Mouse (Mus musculus): ENCODE results near the gene Wbp1. TPM values are rescaled to one million over a fixed set of nuclear protein-coding genes. Genes with fewer than 3 reads are reported as not detected.

Gene Wbp1
- polyA plus RNA-seq, 1 experiment from 2014 or later = 79.6 TPM

GRCm38 (mm10) chr6:83122961-83123360 is 1.6 kb upstream of the Wbp1 start:
- Histone ChIP-seq H3K36me3 (peaks cover 13% of the 10 kb centered on the region), H3K4me2 (replicated peaks) (peak overlapping the region; percentile 98), H3K9me3 (no peaks in the 10 kb centered on the region), H3K4me3 (replicated peaks) (0 out of 2 replicates have a peak overlapping the region, but pooled peaks have one; percentile 4), H3K27me3 (replicated peaks) (no peaks in the 10 kb centered on the region), H3K9ac (no peak overlapping the region), H3K4me1 (replicated peaks) (peaks cover 40% of the 10 kb centered on the region), H3K27ac (no peak overlapping the region)
- no peak for ATAC-seq
- 87% methylated on average over 5 of the region's 5 CpGs for WGBS

DNA sequence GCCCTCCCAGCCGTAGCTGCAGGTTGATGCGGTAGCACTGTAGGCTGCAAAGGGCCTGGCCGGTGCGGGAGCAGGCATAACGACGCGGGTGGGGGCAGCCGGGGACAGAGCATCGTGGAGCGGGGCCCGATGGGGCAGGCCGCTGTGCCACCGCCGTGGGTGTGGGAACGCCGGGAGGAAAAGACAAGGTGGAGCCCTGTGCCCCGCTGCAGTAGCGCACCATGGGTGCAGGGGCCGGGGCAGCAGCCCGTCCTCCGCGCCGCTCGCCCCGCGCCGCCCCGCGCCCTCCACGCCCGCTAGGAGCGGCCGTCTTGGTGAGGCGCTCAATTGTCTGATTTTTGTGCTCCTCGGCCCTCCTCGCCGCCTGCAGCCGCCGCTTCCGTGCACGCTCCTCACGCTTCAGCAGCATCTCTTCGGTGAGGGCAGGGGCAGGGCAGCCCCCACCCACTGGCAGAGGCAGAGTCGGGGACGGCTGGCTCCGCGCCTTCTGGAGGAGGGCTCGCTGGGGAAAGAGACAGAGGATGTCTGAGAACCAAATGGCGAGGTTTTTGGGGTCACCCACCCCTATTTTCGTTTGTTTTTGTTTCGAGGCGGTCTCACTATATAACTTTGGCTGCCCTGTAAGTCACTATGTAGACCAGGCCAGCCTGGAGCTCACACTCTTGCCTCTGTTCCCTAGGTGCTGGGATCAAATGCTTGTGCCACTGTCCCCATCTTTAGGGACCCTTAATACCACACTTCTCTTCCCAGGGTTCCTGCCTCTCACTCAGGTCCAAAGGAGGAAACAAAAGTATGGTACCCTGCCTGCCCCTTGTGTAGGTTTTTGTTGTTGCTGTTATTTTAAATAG is 728 bp upstream of the Wbp1 start:
- Histone ChIP-seq H3K4me3 (replicated peaks) (peak overlapping the region; percentile 65), H3K36me3 (peaks cover 19% of the 10 kb centered on the region), H3K27me3 (replicated peaks) (no peaks in the 10 kb centered on the region), H3K4me2 (replicated peaks) (peak overlapping the region; percentile 98), H3K9me3 (no peaks in the 10 kb centered on the region), H3K27ac (peak overlapping the region; percentile 97), H3K9ac (peak overlapping the region; percentile 91), H3K4me1 (replicated peaks) (peaks cover 42% of the 10 kb centered on the region)
- under 1% methylated on average over 52 of the region's 52 CpGs for WGBS
- peak; percentile 53 for ATAC-seq

DNA sequence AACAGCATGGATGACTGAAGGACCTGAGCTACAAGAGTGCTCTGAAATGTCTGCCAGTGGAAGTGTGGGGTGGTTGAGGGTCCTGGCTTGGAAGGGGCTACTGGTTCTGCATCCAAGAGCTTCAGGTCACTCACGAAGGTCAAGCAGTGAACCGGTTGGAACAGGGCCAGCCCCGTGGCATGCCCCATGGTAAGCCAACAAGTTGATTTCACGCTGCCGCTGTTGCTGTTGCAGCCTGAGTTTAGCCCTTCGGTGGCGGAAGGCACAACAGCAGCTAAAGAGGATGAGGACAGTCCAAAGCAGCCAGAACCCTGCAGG is 1.7 kb downstream of the Wbp1 start:
- Histone ChIP-seq H3K27ac (0 out of 2 replicates have a peak overlapping the region, but pooled peaks have one; percentile 95), H3K9ac (0 out of 2 replicates have a peak overlapping the region, but pooled peaks have one; percentile 5), H3K4me2 (replicated peaks) (peak overlapping the region; percentile 98), H3K4me1 (replicated peaks) (peaks cover 54% of the 10 kb centered on the region), H3K4me3 (replicated peaks) (no peak overlapping the region), H3K9me3 (no peaks in the 10 kb centered on the region), H3K27me3 (replicated peaks) (no peaks in the 10 kb centered on the region), H3K36me3 (peaks cover 22% of the 10 kb centered on the region)
- ATAC-seq = no peak
- 81% methylated on average over 7 of the region's 7 CpGs for WGBS

DNA sequence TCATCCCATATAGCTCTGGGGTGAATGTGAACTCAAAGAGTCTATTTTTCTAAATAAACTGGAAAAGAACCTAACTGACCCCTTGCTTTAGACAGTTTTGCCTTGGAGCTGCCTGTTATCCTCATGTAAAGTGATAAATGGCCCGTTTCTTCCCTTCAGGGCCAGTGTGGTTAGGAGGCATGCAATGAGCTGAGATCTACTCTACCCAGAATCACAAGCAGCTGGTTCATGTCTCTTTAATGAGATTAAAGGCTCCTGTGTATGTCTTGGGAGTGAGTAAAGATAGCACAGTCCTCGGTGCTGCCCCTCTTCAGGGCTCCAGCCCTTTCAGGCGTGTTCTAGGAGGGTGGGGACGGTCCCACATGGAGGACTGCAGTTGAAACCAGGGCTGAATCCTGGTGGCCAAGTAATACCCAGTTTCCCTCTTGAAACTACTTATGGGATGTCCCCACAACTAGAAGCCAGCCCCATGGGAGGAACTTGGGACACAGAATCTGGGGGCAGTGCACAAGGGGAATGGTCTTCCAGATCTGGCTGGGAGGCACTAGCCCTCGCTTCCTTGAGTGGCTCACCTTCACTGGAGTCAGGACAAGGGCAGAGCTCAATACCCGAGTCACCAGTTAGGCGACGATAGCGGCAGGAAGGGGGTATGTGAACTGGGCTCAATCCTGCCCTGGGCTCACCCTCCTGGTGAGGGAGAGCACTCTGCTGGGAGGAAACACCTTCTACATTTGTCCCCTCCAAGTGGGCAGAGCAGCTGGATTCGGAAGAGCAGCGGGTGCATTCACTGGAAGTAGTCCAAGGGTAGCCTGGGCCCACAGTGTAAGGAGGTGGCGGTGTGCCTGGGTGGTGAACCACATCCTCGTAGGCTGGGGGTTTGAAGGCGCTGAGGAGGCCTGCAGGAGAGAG is 2.3 kb downstream of the Wbp1 start:
- peaks cover 22% of the 10 kb centered on the region for H3K36me3 ChIP-seq
- H3K4me1 ChIP-seq (replicated peaks) = peaks cover 48% of the 10 kb centered on the region

DNA sequence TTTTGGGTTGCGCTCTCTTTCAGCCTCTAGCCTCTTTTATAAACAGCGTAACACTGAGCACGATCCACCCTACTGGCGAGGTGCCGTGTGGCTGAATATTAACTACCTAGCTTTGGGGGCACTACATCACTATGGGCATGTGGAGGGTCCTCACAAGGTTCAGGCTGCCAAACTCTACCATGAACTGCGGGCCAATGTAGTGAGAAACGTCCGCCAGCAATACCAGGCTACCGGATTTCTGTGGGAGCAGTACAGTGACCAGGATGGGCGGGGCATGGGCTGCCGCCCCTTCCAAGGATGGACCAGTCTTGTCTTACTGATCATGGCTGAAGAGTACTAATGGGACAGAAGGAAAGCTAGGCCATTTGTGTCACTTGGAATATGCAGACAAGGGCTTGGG is 3.0 kb downstream of the Wbp1 start:
- Histone ChIP-seq H3K4me3 (replicated peaks) (no peak overlapping the region), H3K4me2 (replicated peaks) (no peak overlapping the region), H3K9ac (no peak overlapping the region), H3K36me3 (peaks cover 22% of the 10 kb centered on the region), H3K27ac (no peak overlapping the region), H3K4me1 (replicated peaks) (peaks cover 48% of the 10 kb centered on the region), H3K27me3 (replicated peaks) (no peaks in the 10 kb centered on the region), H3K9me3 (no peaks in the 10 kb centered on the region)
- no peak for ATAC-seq
- 80% methylated on average over 11 of the region's 11 CpGs for WGBS

More for the DNA sequence above, 2.3 kb downstream of the Wbp1 start:
- Histone ChIP-seq H3K9ac (peak overlapping the region; percentile 5; the same call in 1 of the 2 replicates), H3K9me3 (no peaks in the 10 kb centered on the region), H3K4me3 (replicated peaks) (no peak overlapping the region), H3K27ac (no peak overlapping the region), H3K4me2 (replicated peaks) (peak overlapping the region; percentile 98; the same call in 1 of the 2 replicates), H3K27me3 (replicated peaks) (no peaks in the 10 kb centered on the region)
- WGBS = 80% methylated on average over 14 of the region's 14 CpGs
- ATAC-seq = no peak

DNA sequence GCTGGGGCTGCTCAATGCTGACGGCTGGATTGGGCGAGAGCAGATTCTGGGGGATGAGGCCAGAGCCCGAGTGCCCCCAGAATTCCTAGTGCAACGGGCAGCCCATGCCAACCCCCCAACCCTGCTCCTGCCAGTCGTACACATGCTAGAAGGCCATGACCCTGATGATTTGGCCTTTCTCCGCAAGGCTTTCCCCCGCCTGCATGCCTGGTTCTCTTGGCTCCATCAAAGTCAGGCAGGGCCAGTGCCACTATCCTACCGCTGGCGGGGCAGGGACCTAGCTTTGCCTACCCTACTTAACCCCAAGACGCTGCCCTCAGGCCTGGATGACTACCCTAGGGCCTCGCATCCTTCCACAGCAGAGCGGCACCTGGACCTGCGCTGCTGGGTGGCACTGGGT is 3.7 kb downstream of the Wbp1 start:
- no peaks in the 10 kb centered on the region for H3K9me3 ChIP-seq
- no peak overlapping the region for H3K27ac ChIP-seq
- peaks cover 43% of the 10 kb centered on the region for H3K4me1 ChIP-seq (replicated peaks)
- H3K9ac ChIP-seq = no peak overlapping the region
- ATAC-seq = no peak
- 90% methylated on average over 13 of the region's 13 CpGs for WGBS
- no peak overlapping the region for H3K4me2 ChIP-seq (replicated peaks)
- H3K27me3 ChIP-seq (replicated peaks) = no peaks in the 10 kb centered on the region
- peaks cover 22% of the 10 kb centered on the region for H3K36me3 ChIP-seq
- H3K4me3 ChIP-seq (replicated peaks) = no peak overlapping the region

DNA sequence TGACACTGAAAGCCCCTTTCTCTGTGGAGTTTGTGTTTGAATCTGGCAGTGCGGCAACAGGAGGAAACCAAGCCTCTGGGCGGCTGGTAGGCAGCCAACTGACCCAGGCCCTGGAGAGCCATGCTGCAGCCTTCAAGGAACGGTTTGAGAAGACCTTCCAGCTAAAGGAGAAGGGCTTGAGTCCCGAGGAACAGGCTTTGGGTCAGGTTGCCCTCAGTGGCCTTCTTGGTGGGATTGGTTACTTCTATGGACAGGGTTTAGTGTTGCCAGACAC is 4.3 kb downstream of the Wbp1 start:
- peaks cover 22% of the 10 kb centered on the region for H3K36me3 ChIP-seq
- peaks cover 37% of the 10 kb centered on the region for H3K4me1 ChIP-seq (replicated peaks)
- H3K27me3 ChIP-seq (replicated peaks) = no peaks in the 10 kb centered on the region
- H3K27ac ChIP-seq = 0 out of 2 replicates have a peak overlapping the region, but pooled peaks have one; percentile 6
- 81% methylated on average over 4 of the region's 4 CpGs for WGBS
- no peak overlapping the region for H3K9ac ChIP-seq
- no peaks in the 10 kb centered on the region for H3K9me3 ChIP-seq
- ATAC-seq = no peak
- peak overlapping the region; percentile 95; the same call in 1 of the 2 replicates for H3K4me3 ChIP-seq (replicated peaks)
- H3K4me2 ChIP-seq (replicated peaks) = peak overlapping the region; percentile 89; the same call in 1 of the 2 replicates

GRCm38 (mm10) chr6:83116373-83117164 is 4.8 kb downstream of the Wbp1 start:
- WGBS = 71% methylated on average over 11 of the region's 11 CpGs
- Histone ChIP-seq H3K9me3 (no peaks in the 10 kb centered on the region), H3K27me3 (replicated peaks) (no peaks in the 10 kb centered on the region), H3K4me1 (replicated peaks) (peaks cover 33% of the 10 kb centered on the region), H3K4me3 (replicated peaks) (peak overlapping the region; percentile 95), H3K9ac (peak overlapping the region; percentile 95), H3K36me3 (peaks cover 22% of the 10 kb centered on the region), H3K27ac (0 out of 2 replicates have a peak overlapping the region, but pooled peaks have one; percentile 6), H3K4me2 (replicated peaks) (peak overlapping the region; percentile 89)
- no peak for ATAC-seq

- H3K4me2 ChIP-seq (replicated peaks) = peak overlapping the region; percentile 89
- peak; percentile 77 for ATAC-seq
- no peaks in the 10 kb centered on the region for H3K27me3 ChIP-seq (replicated peaks)
- H3K4me1 ChIP-seq (replicated peaks) = peaks cover 33% of the 10 kb centered on the region
- no peaks in the 10 kb centered on the region for H3K9me3 ChIP-seq
- H3K27ac ChIP-seq = peak overlapping the region; percentile 80
- H3K9ac ChIP-seq = peak overlapping the region; percentile 95
- H3K4me3 ChIP-seq (replicated peaks) = peak overlapping the region; percentile 95
- under 1% methylated on average over 47 of the region's 48 CpGs for WGBS
- peaks cover 22% of the 10 kb centered on the region for H3K36me3 ChIP-seq
Observed at GRCm38 (mm10) chr6:83115682-83116372, 5.5 kb downstream of the Wbp1 start.

DNA sequence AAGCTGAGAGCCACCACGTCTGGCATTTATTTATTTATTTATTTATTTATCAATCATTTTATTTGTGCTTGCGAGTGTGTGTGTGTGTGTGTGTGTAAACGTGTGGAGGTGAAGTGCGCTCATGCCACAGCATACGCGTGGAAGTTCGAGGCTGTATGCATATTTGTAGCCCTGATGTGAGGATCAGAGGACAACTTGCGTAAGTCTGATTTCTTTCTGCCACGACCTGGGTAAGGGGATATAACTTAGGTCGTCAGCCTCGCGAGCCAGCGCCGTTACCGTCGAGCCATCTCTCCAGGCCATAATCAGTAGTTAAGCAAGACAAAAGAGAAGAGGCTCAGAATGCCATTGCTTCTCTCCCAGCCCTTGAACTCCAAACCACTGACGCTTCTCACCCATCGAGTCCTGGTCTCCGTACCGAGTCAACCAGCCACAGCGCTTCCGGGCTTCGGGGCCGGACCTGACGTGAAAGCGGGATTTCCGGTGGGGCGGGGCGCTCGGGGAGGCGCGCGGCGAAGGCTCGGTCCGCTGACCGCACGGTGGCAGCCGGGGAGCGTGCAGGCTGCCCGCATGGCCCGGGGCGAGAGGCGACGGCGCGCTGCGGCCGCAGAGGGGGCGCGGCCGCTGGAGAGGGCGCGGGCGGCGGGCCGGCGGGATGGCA is 6.2 kb downstream of the Wbp1 start, which contains the start of gene Mogs:
Mogs (plus strand) TSS at position 486 of the 661 bp plus-strand sequence.
- peaks cover 29% of the 10 kb centered on the region for H3K4me1 ChIP-seq (replicated peaks)
- H3K4me2 ChIP-seq (replicated peaks) = peak within 1 kb of the TSS; percentile 89
- peak within 1 kb of the TSS; percentile 95 for H3K4me3 ChIP-seq (replicated peaks)
- peak; percentile 95 for ATAC-seq
- H3K9me3 ChIP-seq = no peaks in the 10 kb centered on the region
- 1% methylated on average over 58 of the region's 58 CpGs for WGBS
- peaks cover 22% of the 10 kb centered on the region for H3K36me3 ChIP-seq
- H3K27me3 ChIP-seq (replicated peaks) = no peaks in the 10 kb centered on the region
- H3K9ac ChIP-seq = peak within 1 kb of the TSS; percentile 95
- peak within 1 kb of the TSS; percentile 80 for H3K27ac ChIP-seq
